Mouse (Mus musculus) stomach, adult 2 months (tissue): ENCODE measurements around the gene Olfr104-ps. TPM values are rescaled to one million over a fixed set of nuclear protein-coding genes. Genes with fewer than 3 reads are reported as not detected.

ENCODE experiments used
- polyA plus RNA-seq: library from polyadenylated mRNA; depleted of rRNA; stranded (reverse); fragments of >200 nt; gene quantifications from 2 replicates; pipeline ENCODE4 v1.2.3, GENCODE M21; 2012; rRNA removed

Gene Olfr104-ps
- polyA plus RNA-seq: not detected in 2 replicates

DNA sequence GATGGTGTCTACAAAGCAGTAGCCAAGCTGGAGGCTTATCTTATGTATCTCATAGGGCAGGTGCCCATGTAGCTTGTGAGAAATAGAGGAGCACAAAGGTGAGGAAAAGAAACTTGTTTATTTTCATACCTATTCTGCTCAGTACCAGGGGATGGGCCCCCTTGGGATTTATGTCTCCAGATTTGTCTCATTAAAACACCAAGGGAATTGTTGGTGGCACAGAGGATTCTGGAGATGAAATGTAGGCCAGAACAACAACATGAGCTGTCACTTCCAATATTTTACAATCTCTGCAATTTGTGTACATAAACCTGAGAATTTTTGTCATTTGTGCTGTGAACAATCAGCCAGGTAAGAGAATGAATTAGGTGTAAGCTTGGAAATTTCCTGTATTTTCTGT is at the start of gene Olfr104-ps:
Gene Olfr104-ps (plus strand): TSS at position 301 of the 400 bp plus-strand sequence.

DNA sequence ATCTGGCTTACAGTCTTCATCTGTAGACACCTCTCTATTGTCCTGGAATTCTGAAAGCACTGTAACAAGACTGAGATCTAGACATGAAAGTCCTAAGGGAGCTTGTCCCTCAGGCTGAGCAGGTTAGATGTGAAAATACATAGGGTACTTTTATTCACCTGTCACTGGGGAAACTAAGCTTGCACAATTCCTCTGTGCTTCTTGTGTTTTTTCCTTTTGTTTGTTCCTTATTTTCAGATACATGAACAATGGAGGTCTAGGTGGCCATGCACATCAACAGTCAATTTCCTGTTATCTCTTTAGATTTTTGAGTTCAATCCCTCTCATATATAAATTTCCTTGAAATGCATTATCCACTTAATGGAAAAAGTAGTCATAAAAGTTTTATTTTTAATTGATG is 42.4 kb upstream of the Olfr104-ps start, which contains the start of gene Olfr102:
Gene Olfr102 (minus strand): TSS at position 101 of the 400 bp plus-strand sequence.

DNA sequence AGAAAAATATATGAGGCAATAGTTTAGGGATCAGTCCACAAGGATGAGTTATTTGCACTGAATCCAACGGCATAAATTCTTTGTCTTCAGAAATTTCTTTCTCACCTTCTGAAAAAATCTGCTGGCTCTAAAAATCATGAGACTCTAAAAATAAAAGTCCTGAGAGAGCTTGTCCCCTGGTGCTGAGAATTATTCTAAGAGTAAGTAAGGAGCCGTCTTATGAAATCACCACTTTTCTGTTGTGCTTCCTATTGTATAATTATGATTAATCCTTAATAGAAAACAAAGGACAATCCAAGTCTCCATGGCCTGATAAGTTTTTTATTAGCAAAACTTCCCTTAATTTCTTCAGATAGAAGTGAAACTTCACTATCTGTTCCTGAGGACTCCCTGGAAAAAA is 19.8 kb upstream of the Olfr104-ps start, which contains the start of gene Olfr103:
Gene Olfr103 (minus strand): TSS at position 101 of the 400 bp plus-strand sequence.

DNA sequence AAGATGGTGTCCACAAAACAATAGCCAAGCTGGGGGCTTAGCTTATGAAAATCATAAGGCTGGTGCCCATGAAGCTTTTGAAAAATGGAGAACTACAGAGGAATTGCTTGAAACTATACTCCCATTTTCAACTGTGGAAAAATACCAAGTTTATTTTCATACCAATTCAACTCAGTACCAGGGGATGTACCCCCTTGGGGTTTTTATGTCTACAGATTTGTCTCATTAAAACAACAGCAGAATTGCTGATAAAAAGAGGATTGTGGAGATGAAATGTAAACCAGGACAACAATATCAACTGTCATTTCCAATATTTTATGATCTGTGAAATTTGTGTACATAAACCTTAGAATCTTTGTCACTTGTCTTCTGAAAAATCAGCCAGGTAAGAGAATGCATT is 19.4 kb downstream of the Olfr104-ps start, which contains the start of gene Olfr105-ps:
Gene Olfr105-ps (plus strand): TSS at position 301 of the 400 bp plus-strand sequence.

DNA sequence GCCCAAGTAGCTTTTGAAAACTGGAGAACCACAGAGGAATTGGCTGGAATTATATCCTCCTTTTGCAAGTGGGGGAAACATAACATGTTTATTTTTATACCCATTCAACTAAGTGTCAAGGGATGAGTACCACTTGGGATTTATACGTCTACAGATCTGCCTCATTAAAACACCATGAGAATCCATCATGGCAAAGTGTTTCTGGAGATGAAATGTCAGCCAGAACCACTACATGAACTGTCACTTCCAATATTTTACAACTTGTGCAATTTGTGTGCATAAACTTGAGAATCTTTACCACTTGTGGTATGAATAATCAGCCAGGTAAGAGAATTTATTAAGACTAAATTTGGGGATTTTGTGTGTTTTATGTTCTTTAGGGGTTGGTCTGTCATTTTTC is 30.7 kb downstream of the Olfr104-ps start, which contains the start of gene Olfr106-ps:
Gene Olfr106-ps (plus strand): TSS at position 301 of the 400 bp plus-strand sequence.

DNA sequence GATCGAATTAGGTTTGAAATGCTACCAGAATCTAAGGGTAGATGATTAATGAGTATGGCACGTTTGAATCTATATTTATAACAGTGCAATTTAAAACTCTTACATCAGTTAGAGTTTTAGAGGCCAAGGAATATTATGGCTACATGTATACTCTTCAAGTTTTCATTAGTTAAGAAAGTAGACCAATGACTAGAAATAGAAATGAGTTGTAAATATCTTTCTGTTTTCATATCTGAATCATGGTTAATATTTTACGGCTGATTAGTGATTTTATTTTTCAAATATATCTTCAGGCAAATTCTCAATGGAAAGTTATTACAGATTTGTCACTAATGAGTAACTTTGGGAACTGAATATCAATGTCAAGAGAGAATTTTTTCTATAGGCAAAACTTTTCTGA is 39.5 kb downstream of the Olfr104-ps start, which contains the start of gene Olfr107:
Gene Olfr107 (plus strand): TSS at position 301 of the 400 bp plus-strand sequence.

Other genes starting within 250 kb of the Olfr104-ps start
- gene Olfr92, start 239.5 kb upstream of the Olfr104-ps start, polyA plus RNA-seq: not detected in 2 replicates
- not detected in 2 replicates for gene Olfr93, start 198.1 kb upstream of the Olfr104-ps start, polyA plus RNA-seq
- gene Ubd, start 165.7 kb upstream of the Olfr104-ps start, polyA plus RNA-seq: not detected in 2 replicates
- gene Olfr94, start 158.6 kb upstream of the Olfr104-ps start, polyA plus RNA-seq: not detected in 2 replicates
- not detected in 2 replicates for gene Olfr95, start 146.5 kb upstream of the Olfr104-ps start, polyA plus RNA-seq
- not detected in 2 replicates for gene Olfr96, start 139.4 kb upstream of the Olfr104-ps start, polyA plus RNA-seq
- gene Olfr97, start 122.3 kb upstream of the Olfr104-ps start, polyA plus RNA-seq: not detected in 2 replicates
- gene Olfr98, start 95.8 kb upstream of the Olfr104-ps start, polyA plus RNA-seq: not detected in 2 replicates
- 1.7 TPM in 2 replicates for gene H2-M3, start 89.4 kb upstream of the Olfr104-ps start, polyA plus RNA-seq
- gene Olfr99, start 76.1 kb upstream of the Olfr104-ps start, polyA plus RNA-seq: not detected in 2 replicates
- gene Olfr101, start 55.3 kb upstream of the Olfr104-ps start, polyA plus RNA-seq: not detected in 2 replicates
- gene Olfr102, start 42.5 kb upstream of the Olfr104-ps start, polyA plus RNA-seq: not detected in 2 replicates
- not detected in 2 replicates for gene Olfr103, start 19.9 kb upstream of the Olfr104-ps start, polyA plus RNA-seq
- gene Olfr105-ps, start 19.5 kb downstream of the Olfr104-ps start, polyA plus RNA-seq: not detected in 2 replicates
- gene Olfr106-ps, start 30.8 kb downstream of the Olfr104-ps start, polyA plus RNA-seq: not detected in 2 replicates
- not detected in 2 replicates for gene Olfr107, start 39.6 kb downstream of the Olfr104-ps start, polyA plus RNA-seq
- not detected in 2 replicates for gene Olfr108, start 85.9 kb downstream of the Olfr104-ps start, polyA plus RNA-seq
- not detected in 2 replicates for gene Olfr109, start 99.3 kb downstream of the Olfr104-ps start, polyA plus RNA-seq
- 0.05 TPM in 1 of 2 replicates, not detected in the other for gene H2-M2, start 124.0 kb downstream of the Olfr104-ps start, polyA plus RNA-seq
- not detected in 2 replicates for gene Olfr110, start 132.9 kb downstream of the Olfr104-ps start, polyA plus RNA-seq
- gene Olfr111, start 148.4 kb downstream of the Olfr104-ps start, polyA plus RNA-seq: 0.03 TPM in 1 of 2 replicates, not detected in the other
- not detected in 2 replicates for gene Olfr112, start 209.9 kb downstream of the Olfr104-ps start, polyA plus RNA-seq
- gene Olfr113, start 218.1 kb downstream of the Olfr104-ps start, polyA plus RNA-seq: not detected in 2 replicates
- not detected in 2 replicates for gene Olfr114, start 233.2 kb downstream of the Olfr104-ps start, polyA plus RNA-seq